In genomic region chr7:119860554-119860953, GRCm38 (mm10) we compare ENCODE assay signal across 17 mouse cellular contexts. TPM values are rescaled to one million over a fixed set of nuclear protein-coding genes. Genes with fewer than 3 reads are reported as not detected.
A peak's percentile ranks its signal among the peaks of the same experiment; 100 is the strongest.
DNase-seq lines count a peak whose midpoint lies in the region; ATAC-seq lines count a peak whose summit lies in the region.
"Had no signal": no experiment of that assay in that cellular context is flagged by ENCODE, and none has a peak within 500 bp of the region (broad histone marks: within the 10 kb centered on the region; RNA-seq: fewer than 3 reads in every experiment).

No protein-coding gene starts in this region.

- H3K9ac ChIP-seq in midbrain, embryonic 15.5 days, result no peak overlapping the region
- no peak overlapping the region for H3K9ac ChIP-seq in neural tube, embryonic 15.5 days (replicated peaks)
- H3K9ac ChIP-seq: forebrain, postnatal 0 days; heart, embryonic 15.5 days; limb, embryonic 12.5 days; liver, postnatal 0 days had no signal

- ATAC-seq in midbrain, embryonic 15.5 days (replicated peaks), result no peak
- ATAC-seq in neural tube, embryonic 15.5 days (ENCODE audit: low FRiP score), result no peak
- ATAC-seq: liver, postnatal 0 days had no signal

- H3K27me3 ChIP-seq in midbrain, embryonic 10.5 days (ENCODE audit: low read depth, poor library complexity, severe bottlenecking), result no peaks in the 10 kb centered on the region
- no peaks in the 10 kb centered on the region for H3K27me3 ChIP-seq in midbrain, embryonic 15.5 days (replicated peaks)
- H3K27me3 ChIP-seq in embryonic facial prominence, embryonic 10.5 days (replicated peaks; ENCODE audit: low read depth, poor library complexity, severe bottlenecking), result no peaks in the 10 kb centered on the region
- no peaks in the 10 kb centered on the region for H3K27me3 ChIP-seq in neural tube, embryonic 15.5 days (replicated peaks)
- H3K27me3 ChIP-seq: heart, embryonic 15.5 days; limb, embryonic 12.5 days had no signal

- H3K4me3 ChIP-seq in midbrain, embryonic 10.5 days, result no peak overlapping the region
- H3K4me3 ChIP-seq in midbrain, embryonic 15.5 days, result no peak overlapping the region
- no peak overlapping the region for H3K4me3 ChIP-seq in embryonic facial prominence, embryonic 10.5 days
- no peak overlapping the region for H3K4me3 ChIP-seq in neural tube, embryonic 15.5 days (replicated peaks)
- H3K4me3 ChIP-seq: heart, embryonic 15.5 days; limb, embryonic 12.5 days had no signal

- DNase-seq in midbrain, embryonic 10.5 days (ENCODE audit: low spot score), result no peak
- DNase-seq in embryonic facial prominence, embryonic 10.5 days (ENCODE audit: low spot score), result no peak
- DNase-seq in large intestine, adult 2 months (ENCODE audit: low read depth, low spot score), result peak; percentile 24
- no peak for DNase-seq in spleen, postnatal 14 days (ENCODE audit: low spot score in 2 of 2)
- DNase-seq in gastrocnemius, adult 18-20 months (ENCODE audit: low spot score), result no peak
- DNase-seq: cerebellum, postnatal 36 days; forebrain, postnatal 0 days; gastrocnemius, postnatal 36 days; kidney, postnatal 25 days; liver, postnatal 0 days; lung, postnatal 36 days; midbrain, embryonic 14.5 days had no signal

- peaks cover 48% of the 10 kb centered on the region for H3K4me1 ChIP-seq in midbrain, embryonic 10.5 days
- H3K4me1 ChIP-seq in midbrain, embryonic 15.5 days, result peaks cover 11% of the 10 kb centered on the region
- peaks cover 32% of the 10 kb centered on the region for H3K4me1 ChIP-seq in embryonic facial prominence, embryonic 10.5 days
- H3K4me1 ChIP-seq in neural tube, embryonic 15.5 days, result peaks cover 14% of the 10 kb centered on the region

- H3K27ac ChIP-seq in midbrain, embryonic 10.5 days (replicated peaks), result peak overlapping the region; percentile 52; the same call in 1 of the 2 replicates
- no peak overlapping the region for H3K27ac ChIP-seq in midbrain, embryonic 15.5 days
- H3K27ac ChIP-seq in embryonic facial prominence, embryonic 10.5 days (replicated peaks), result peak overlapping the region; percentile 24
- no peak overlapping the region for H3K27ac ChIP-seq in neural tube, embryonic 15.5 days (replicated peaks)

- 91% methylated on average over 2 of the region's 2 CpGs for WGBS in midbrain, embryonic 10.5 days
- 89% methylated on average over 2 of the region's 2 CpGs for WGBS in midbrain, embryonic 15.5 days
- 87% methylated on average over 2 of the region's 2 CpGs for WGBS in embryonic facial prominence, embryonic 10.5 days
- 30% methylated on average over 2 of the region's 2 CpGs for WGBS in large intestine, adult 2 months
- 90% methylated on average over 2 of the region's 2 CpGs for WGBS in neural tube, embryonic 15.5 days

- H3K9me3 ChIP-seq in midbrain, embryonic 10.5 days (replicated peaks), result no peaks in the 10 kb centered on the region
- H3K9me3 ChIP-seq in midbrain, embryonic 15.5 days, result no peaks in the 10 kb centered on the region
- no peaks in the 10 kb centered on the region for H3K9me3 ChIP-seq in embryonic facial prominence, embryonic 10.5 days
- H3K9me3 ChIP-seq in neural tube, embryonic 15.5 days (replicated peaks), result no peaks in the 10 kb centered on the region
- H3K9me3 ChIP-seq: heart, embryonic 15.5 days; limb, embryonic 12.5 days had no signal

- H3K4me2 ChIP-seq in midbrain, embryonic 15.5 days, result no peak overlapping the region
- H3K4me2 ChIP-seq in neural tube, embryonic 15.5 days, result no peak overlapping the region
- H3K4me2 ChIP-seq: hindbrain, embryonic 14.5 days had no signal

- peaks cover 33% of the 10 kb centered on the region for H3K36me3 ChIP-seq in midbrain, embryonic 10.5 days
- 0 out of 2 replicates have a peak, but pooled peaks cover 2% of the 10 kb centered on the region for H3K36me3 ChIP-seq in midbrain, embryonic 15.5 days (replicated peaks)
- peaks cover 43% of the 10 kb centered on the region for H3K36me3 ChIP-seq in embryonic facial prominence, embryonic 10.5 days (replicated peaks)
- H3K36me3 ChIP-seq in neural tube, embryonic 15.5 days, result peaks cover 14% of the 10 kb centered on the region

RNA-seq across cellular contexts. Expression of gene Lyrm1, which starts 35.1 kb away (rescaled TPM):
- polyA plus RNA-seq in midbrain, embryonic 10.5 days (2016; fragmentation: Nextera tagmentation; extraction: Ambion mirVana), result 11.3 and 13.3 TPM in 2 replicates
- polyA plus RNA-seq in midbrain, embryonic 15.5 days (2015; fragmentation: Nextera tagmentation; extraction: Ambion mirVana), result 18.0 and 18.6 TPM in 2 replicates
- polyA plus RNA-seq in embryonic facial prominence, embryonic 10.5 days (2016; fragmentation: Nextera tagmentation; extraction: Ambion mirVana), result 8.0 and 8.6 TPM in 2 replicates
- polyA plus RNA-seq in large intestine, adult 2 months (2012; rRNA removed), result 2.6 and 2.7 TPM in 2 replicates
- 10 to 100 TPM; 11.3 to 12.5 TPM for total RNA-seq in gastrocnemius, adult 18-20 months (2021)
- polyA plus RNA-seq in neural tube, embryonic 15.5 days (2015; fragmentation: Nextera tagmentation; extraction: Ambion mirVana), result 16.7 and 17.9 TPM in 2 replicates

RNA-seq across cellular contexts. Expression of gene Dcun1d3, which starts 35.5 kb away (rescaled TPM):
- 13.1 and 15.7 TPM in 2 replicates for polyA plus RNA-seq in midbrain, embryonic 10.5 days (2016; fragmentation: Nextera tagmentation; extraction: Ambion mirVana)
- polyA plus RNA-seq in midbrain, embryonic 15.5 days (2015; fragmentation: Nextera tagmentation; extraction: Ambion mirVana), result 18.3 and 19.9 TPM in 2 replicates
- 12.3 and 14.1 TPM in 2 replicates for polyA plus RNA-seq in embryonic facial prominence, embryonic 10.5 days (2016; fragmentation: Nextera tagmentation; extraction: Ambion mirVana)
- 2.7 and 4.0 TPM in 2 replicates for polyA plus RNA-seq in large intestine, adult 2 months (2012; rRNA removed)
- 10 to 100 TPM; 20.3 to 21.1 TPM for total RNA-seq in gastrocnemius, adult 18-20 months (2021)
- 15.8 and 18.1 TPM in 2 replicates for polyA plus RNA-seq in neural tube, embryonic 15.5 days (2015; fragmentation: Nextera tagmentation; extraction: Ambion mirVana)

Comparison
In these comparisons a context has a peak if more than half of its experiments do, and no peak if none do; other contexts are left out.
1. H3K27ac ChIP-seq: peak in midbrain, embryonic 10.5 days (single experiment) and embryonic facial prominence, embryonic 10.5 days (single experiment); none in midbrain, embryonic 15.5 days (single experiment) and neural tube, embryonic 15.5 days (single experiment).